In genomic region chr17:35047688-35048087, GRCm38 (mm10) we compare ENCODE assay signal across 8 mouse cellular contexts. TPM values are rescaled to one million over a fixed set of nuclear protein-coding genes. Genes with fewer than 3 reads are reported as not detected.
A peak's percentile ranks its signal among the peaks of the same experiment; 100 is the strongest.
DNase-seq lines count a peak whose midpoint lies in the region; ATAC-seq and TF ChIP-seq lines count a peak whose summit lies in the region.

No protein-coding gene starts in this region.

- no peak for TF ChIP-seq POLR2A in spleen, adult 2 months (IDR thresholded peaks at IDR 0.05; ENCODE audit: low read depth, low read length)
- no peak for TF ChIP-seq POLR2A in cerebellum, adult 2 months (IDR thresholded peaks at IDR 0.05; ENCODE audit: borderline replicate concordance, insufficient read depth, low read length)

- no peak overlapping the region for H3K9ac ChIP-seq in limb, embryonic 13.5 days

- peak overlapping the region; percentile 32; the same call in 1 of the 2 replicates for H3K4me3 ChIP-seq in spleen, adult 2 months (ENCODE audit: extremely low read depth, insufficient read depth, insufficient read length)
- H3K4me3 ChIP-seq in limb, embryonic 13.5 days = no peak overlapping the region
- H3K4me3 ChIP-seq in cerebellum, adult 2 months (replicated peaks; ENCODE audit: insufficient read depth, low read depth, low read length) = no peak overlapping the region

- peaks cover 3% of the 10 kb centered on the region for H3K36me3 ChIP-seq in spleen, adult 2 months (ENCODE audit: control insufficient read depth, insufficient read depth, low read length)
- peaks cover 7% of the 10 kb centered on the region for H3K36me3 ChIP-seq in limb, embryonic 13.5 days

- peak overlapping the region; percentile 84 for H3K27ac ChIP-seq in spleen, adult 2 months (ENCODE audit: insufficient read depth, low read length)
- H3K27ac ChIP-seq in limb, embryonic 13.5 days = peak overlapping the region; percentile 79; the same call in 1 of the 2 replicates
- H3K27ac ChIP-seq in cerebellum, adult 2 months (ENCODE audit: insufficient read depth, low read length) = no peak overlapping the region

- peaks cover 25% of the 10 kb centered on the region for H3K4me1 ChIP-seq in spleen, adult 2 months (ENCODE audit: control insufficient read depth, insufficient read depth, insufficient read length)
- peaks cover 56% of the 10 kb centered on the region for H3K4me1 ChIP-seq in limb, embryonic 13.5 days
- H3K4me1 ChIP-seq in cerebellum, adult 2 months (ENCODE audit: control insufficient read depth, insufficient read depth, low read length) = peaks cover 11% of the 10 kb centered on the region

- TF ChIP-seq CTCF in spleen, adult 2 months (IDR thresholded peaks at IDR 0.05; ENCODE audit: extremely low read depth, insufficient read depth, insufficient read length, insufficient replicate concordance) = no peak
- no peak for TF ChIP-seq CTCF in cerebellum, adult 2 months (IDR thresholded peaks at IDR 0.05; ENCODE audit: borderline replicate concordance, insufficient read depth, low read depth, low read length)

- H3K4me2 ChIP-seq in limb, embryonic 13.5 days (replicated peaks) = no peak overlapping the region

- H3K27me3 ChIP-seq in spleen, adult 2 months (ENCODE audit: control insufficient read depth, insufficient read depth, low read length) = no peaks in the 10 kb centered on the region
- H3K27me3 ChIP-seq in limb, embryonic 13.5 days = no peaks in the 10 kb centered on the region
- H3K27me3 ChIP-seq in cerebellum, adult 2 months (ENCODE audit: control insufficient read depth, insufficient read depth, low read length) = no peaks in the 10 kb centered on the region

- WGBS in spleen, adult 2 months = 22% methylated on average over 1 of the region's 1 CpGs
- 68% methylated on average over 1 of the region's 1 CpGs for WGBS in limb, embryonic 13.5 days
- 37% methylated on average over 1 of the region's 1 CpGs for WGBS in cerebellum, adult 2 months

- DNase-seq in adrenal gland, postnatal 14 days = peak; percentile 2
- no peak for DNase-seq in adrenal gland, postnatal 4 days (ENCODE audit: low spot score in 2 of 2)
- no peak for DNase-seq in spleen, adult 2 months (ENCODE audit: low read depth in 1 of 2, low spot score in 2 of 2)
- no peak for DNase-seq in spleen, postnatal 36 days (ENCODE audit: low spot score in 2 of 2)
- DNase-seq in cerebellum, adult 2 months = no peak
- no peak for DNase-seq in cerebellum, adult 9-11 months

- H3K9me3 ChIP-seq in limb, embryonic 13.5 days = no peaks in the 10 kb centered on the region

- no peak for ATAC-seq in limb, embryonic 13.5 days (ENCODE audit: low FRiP score, low read depth)
- ATAC-seq in activated CD4-positive, CD25-positive, alpha-beta regulatory T cell, adult 4 months = no peak

RNA-seq across cellular contexts. Expression of gene Msh5, which starts 1.1 kb away (rescaled TPM):
- 1.8 and 3.6 TPM in 2 replicates for total RNA-seq in adrenal gland, postnatal 14 days (2021)
- 10 to 100 TPM in 1 of 2 experiments, 1 to 10 TPM in 1; 8.2 to 11.0 TPM for total RNA-seq in adrenal gland, postnatal 4 days (2021)
- polyA plus RNA-seq in spleen, adult 2 months (2012; rRNA removed) = 8.6 and 9.5 TPM in 2 replicates
- polyA plus RNA-seq in limb, embryonic 13.5 days (2015; fragmentation: Nextera tagmentation; extraction: Ambion mirVana) = 2.6 and 4.6 TPM in 2 replicates
- 1 to 10 TPM; 1.3 to 1.6 TPM for polyA plus RNA-seq in activated CD4-positive, CD25-positive, alpha-beta regulatory T cell, adult 4 months (2017; shearing (Covaris generic))
- 4.3 and 5.5 TPM in 2 replicates for polyA plus RNA-seq in cerebellum, adult 2 months (2012; rRNA removed)

RNA-seq across cellular contexts. Expression of gene Clic1, which starts 2.1 kb away (rescaled TPM):
- 83.0 and 109 TPM in 2 replicates for total RNA-seq in adrenal gland, postnatal 14 days (2021)
- 100 to 1,000 TPM; 137 to 146 TPM for total RNA-seq in adrenal gland, postnatal 4 days (2021)
- 123 and 134 TPM in 2 replicates for polyA plus RNA-seq in spleen, adult 2 months (2012; rRNA removed)
- 247 and 266 TPM in 2 replicates for polyA plus RNA-seq in limb, embryonic 13.5 days (2015; fragmentation: Nextera tagmentation; extraction: Ambion mirVana)
- 100 to 1,000 TPM; 464 to 670 TPM for polyA plus RNA-seq in activated CD4-positive, CD25-positive, alpha-beta regulatory T cell, adult 4 months (2017; shearing (Covaris generic))
- 41.2 and 42.9 TPM in 2 replicates for polyA plus RNA-seq in cerebellum, adult 2 months (2012; rRNA removed)

RNA-seq across cellular contexts. Expression of gene Ddah2, which starts 11.1 kb away (rescaled TPM):
- 24.2 and 30.6 TPM in 2 replicates for total RNA-seq in adrenal gland, postnatal 14 days (2021)
- total RNA-seq in adrenal gland, postnatal 4 days (2021) = 10 to 100 TPM; 55.1 to 67.4 TPM
- polyA plus RNA-seq in spleen, adult 2 months (2012; rRNA removed) = 18.4 and 18.9 TPM in 2 replicates
- polyA plus RNA-seq in limb, embryonic 13.5 days (2015; fragmentation: Nextera tagmentation; extraction: Ambion mirVana) = 423 and 428 TPM in 2 replicates
- 1 to 10 TPM in 1 of 2 experiments, under 1 TPM in 1; 0.36 to 1.8 TPM for polyA plus RNA-seq in activated CD4-positive, CD25-positive, alpha-beta regulatory T cell, adult 4 months (2017; shearing (Covaris generic))
- polyA plus RNA-seq in cerebellum, adult 2 months (2012; rRNA removed) = 59.5 and 63.3 TPM in 2 replicates

RNA-seq across cellular contexts. Expression of gene Ly6g6c, which starts 17.5 kb away (rescaled TPM):
- not detected in 2 replicates for total RNA-seq in adrenal gland, postnatal 14 days (2021)
- under 1 TPM; 0.31 to 0.34 TPM for total RNA-seq in adrenal gland, postnatal 4 days (2021)
- 0.47 and 0.59 TPM in 2 replicates for polyA plus RNA-seq in spleen, adult 2 months (2012; rRNA removed)
- polyA plus RNA-seq in limb, embryonic 13.5 days (2015; fragmentation: Nextera tagmentation; extraction: Ambion mirVana) = 0.15 TPM in 1 of 2 replicates, not detected in the other
- not detected for polyA plus RNA-seq in activated CD4-positive, CD25-positive, alpha-beta regulatory T cell, adult 4 months (2017; shearing (Covaris generic))
- polyA plus RNA-seq in cerebellum, adult 2 months (2012; rRNA removed) = 0.11 and 0.15 TPM in 2 replicates

RNA-seq across cellular contexts. Expression of gene Mpig6b, which starts 18.3 kb away (rescaled TPM):
- total RNA-seq in adrenal gland, postnatal 14 days (2021) = 0.26 and 0.71 TPM in 2 replicates
- under 1 TPM; 0.22 to 0.90 TPM for total RNA-seq in adrenal gland, postnatal 4 days (2021)
- polyA plus RNA-seq in spleen, adult 2 months (2012; rRNA removed) = 4.8 and 5.6 TPM in 2 replicates
- 0.29 and 0.71 TPM in 2 replicates for polyA plus RNA-seq in limb, embryonic 13.5 days (2015; fragmentation: Nextera tagmentation; extraction: Ambion mirVana)
- polyA plus RNA-seq in activated CD4-positive, CD25-positive, alpha-beta regulatory T cell, adult 4 months (2017; shearing (Covaris generic)) = not detected
- polyA plus RNA-seq in cerebellum, adult 2 months (2012; rRNA removed) = 0.25 and 0.43 TPM in 2 replicates
